Mouse (Mus musculus) A20 (cell line): ENCODE measurements around the gene Srrm1.

Experiments
- DNase-seq: peaks from one replicate; pipeline ENCODE4 v3.0.0-alpha.2; 2011; ENCODE audit warnings: low read depth, low spot score

Gene Srrm1

GRCm38 (mm10) chr4:135301166-135301565 is 52.0 kb downstream of the Srrm1 start:
- peak; percentile 48 for DNase-seq

GRCm38 (mm10) chr4:135300248-135301041 is 52.7 kb downstream of the Srrm1 start:
- DNase-seq: peak; percentile 75

- DNase-seq: no peak
Observed at GRCm38 (mm10) chr4:135298680-135299079, 54.4 kb downstream of the Srrm1 start.

- DNase-seq: no peak
Observed at GRCm38 (mm10) chr4:135297931-135298546, 55.1 kb downstream of the Srrm1 start.

- DNase-seq: no peak
Observed at GRCm38 (mm10) chr4:135297146-135297545, 56.0 kb downstream of the Srrm1 start.

- no peak for DNase-seq
Observed at GRCm38 (mm10) chr4:135296565-135296964, 56.6 kb downstream of the Srrm1 start.

- no peak for DNase-seq
Observed at GRCm38 (mm10) chr4:135293813-135294212, 59.3 kb downstream of the Srrm1 start.

- DNase-seq: peak; percentile 86
Observed at GRCm38 (mm10) chr4:135292477-135293089, 60.5 kb downstream of the Srrm1 start.

GRCm38 (mm10) chr4:135291841-135292240 is 61.3 kb downstream of the Srrm1 start:
- DNase-seq: no peak

- no peak for DNase-seq
Observed at GRCm38 (mm10) chr4:135291199-135291598, 61.9 kb downstream of the Srrm1 start.

GRCm38 (mm10) chr4:135287975-135288374 is 65.1 kb downstream of the Srrm1 start:
- DNase-seq: no peak

GRCm38 (mm10) chr4:135286833-135287395 is 66.2 kb downstream of the Srrm1 start:
- DNase-seq: no peak

GRCm38 (mm10) chr4:135286033-135286622 is 67.0 kb downstream of the Srrm1 start:
- no peak for DNase-seq

GRCm38 (mm10) chr4:135285436-135285835 is 67.7 kb downstream of the Srrm1 start:
- no peak for DNase-seq

- DNase-seq: no peak
Observed at GRCm38 (mm10) chr4:135283875-135284274, 69.2 kb downstream of the Srrm1 start.

GRCm38 (mm10) chr4:135283417-135283816 is 69.7 kb downstream of the Srrm1 start:
- DNase-seq: no peak

GRCm38 (mm10) chr4:135282651-135283290 is 70.3 kb downstream of the Srrm1 start:
- no peak for DNase-seq

- DNase-seq: peak; percentile 74
Observed at GRCm38 (mm10) chr4:135280016-135280415, 73.1 kb downstream of the Srrm1 start.

- DNase-seq: no peak
Observed at GRCm38 (mm10) chr4:135276681-135277379, 76.3 kb downstream of the Srrm1 start.

- DNase-seq: no peak
Observed at GRCm38 (mm10) chr4:135274761-135275160, 78.4 kb downstream of the Srrm1 start.

GRCm38 (mm10) chr4:135273307-135273682 is 79.8 kb downstream of the Srrm1 start:
- no peak for DNase-seq
